Mouse (Mus musculus) skeletal muscle tissue, postnatal 0 days (tissue): ENCODE results near the gene Ms4a1. TPM values are rescaled to one million over a fixed set of nuclear protein-coding genes. Genes with fewer than 3 reads are reported as not detected.

Experiments used
- polyA plus RNA-seq: library from polyadenylated mRNA; unstranded; fragments of >200 nt; fragmentation: Nextera tagmentation; extraction: Ambion mirVana; gene quantifications from 2 replicates; pipeline ENCODE4 v1.2.1, GENCODE M21; 2015

Gene Ms4a1
- polyA plus RNA-seq: 0.04 and 0.06 TPM in 2 replicates

GRCm38 (mm10) chr19:11266052-11266845, at the start of gene Ms4a1:
Gene Ms4a1 (minus strand): TSS chr19:11266241.

GRCm38 (mm10) chr19:11314354-11314753, 48.3 kb upstream of the Ms4a1 start, which contains the start of gene Ms4a14:
Gene Ms4a14 (minus strand): TSS chr19:11314454.

GRCm38 (mm10) chr19:11283773-11284172, 17.7 kb upstream of the Ms4a1 start, which contains the start of gene Ms4a5:
Gene Ms4a5 (minus strand): TSS chr19:11283873.

GRCm38 (mm10) chr19:11232348-11232747, 33.7 kb downstream of the Ms4a1 start, which contains the start of gene Ms4a12:
Gene Ms4a12 (minus strand): TSS chr19:11232448.

Other genes starting within 250 kb of the Ms4a1 start
- gene Ms4a18, start 248.2 kb downstream of the Ms4a1 start, polyA plus RNA-seq: not detected in 2 replicates
- gene Ms4a8a, start 185.1 kb downstream of the Ms4a1 start, polyA plus RNA-seq: 0.49 TPM in 1 of 2 replicates, not detected in the other
- gene 1700017D01Rik, start 135.4 kb downstream of the Ms4a1 start, polyA plus RNA-seq: not detected in 2 replicates
- gene 1700025F22Rik, start 100.9 kb downstream of the Ms4a1 start, polyA plus RNA-seq: not detected in 2 replicates
- not detected in 2 replicates for gene Ms4a13, start 69.5 kb downstream of the Ms4a1 start, polyA plus RNA-seq
- not detected in 2 replicates for gene Ms4a12, start 33.8 kb downstream of the Ms4a1 start, polyA plus RNA-seq
- not detected in 2 replicates for gene Ms4a5, start 17.6 kb upstream of the Ms4a1 start, polyA plus RNA-seq
- 0.17 TPM in 2 replicates for gene Ms4a14, start 48.2 kb upstream of the Ms4a1 start, polyA plus RNA-seq
- gene Ms4a7, start 69.9 kb upstream of the Ms4a1 start, polyA plus RNA-seq: 10.7 and 15.8 TPM in 2 replicates
- 11.3 and 13.8 TPM in 2 replicates for gene Ms4a4a, start 109.3 kb upstream of the Ms4a1 start, polyA plus RNA-seq
- gene Ms4a4c, start 138.5 kb upstream of the Ms4a1 start, polyA plus RNA-seq: 0.76 and 1.0 TPM in 2 replicates
- 0.52 and 0.53 TPM in 2 replicates for gene Ms4a4b, start 177.3 kb upstream of the Ms4a1 start, polyA plus RNA-seq
- 10.5 and 14.3 TPM in 2 replicates for gene Ms4a6c, start 203.1 kb upstream of the Ms4a1 start, polyA plus RNA-seq
- 0.04 and 0.35 TPM in 2 replicates for gene Gm8369, start 219.7 kb upstream of the Ms4a1 start, polyA plus RNA-seq